Mouse (Mus musculus) erythroblast, embryonic 14.5 days (primary cell): ENCODE results near the gene Mark4. TPM values are rescaled to one million over a fixed set of nuclear protein-coding genes. Genes with fewer than 3 reads are reported as not detected.
A peak's percentile ranks its signal among the peaks of the same experiment; 100 is the strongest.

ENCODE experiments used
- H3K27me3 ChIP-seq: 2 replicates; pipeline ENCODE4 v1.6.1; 2012; ENCODE audit warnings: inconsistent platforms; ENCODE audit not compliant: control insufficient read depth
- H3K36me3 ChIP-seq: 2 replicates; pipeline ENCODE4 v1.6.1; 2012; ENCODE audit warnings: mild to moderate bottlenecking, inconsistent platforms; ENCODE audit not compliant: control insufficient read depth
- H3K4me1 ChIP-seq: 2 replicates; pipeline ENCODE4 v1.6.1; 2012; ENCODE audit warnings: inconsistent platforms; ENCODE audit not compliant: control insufficient read depth
- H3K4me3 ChIP-seq: replicated peaks from 2 replicates; pipeline ENCODE3; 2012; ENCODE audit warnings: moderate library complexity, mild to moderate bottlenecking, inconsistent platforms
- H3K9me3 ChIP-seq: 2 replicates; pipeline ENCODE4 v1.6.1; 2012; ENCODE audit warnings: low read length, inconsistent platforms, mixed read lengths; ENCODE audit not compliant: control insufficient read depth
- GATA1 ChIP-seq: IDR thresholded peaks from 2 replicates; pipeline ENCODE4 v1.6.1; 2012; ENCODE audit warnings: low read length, inconsistent platforms, mixed read lengths
- TAL1 ChIP-seq: IDR thresholded peaks from 3 replicates; pipeline ENCODE4 v1.6.1; 2012; ENCODE audit warnings: low read length, inconsistent platforms, mixed read lengths
- polyA plus RNA-seq: library from polyadenylated mRNA; stranded (reverse); fragments of >175 nt; gene quantifications from 2 replicates; pipeline ENCODE4 v1.2.3, GENCODE M21; 2012

Gene Mark4
- polyA plus RNA-seq, 1 experiment, result 0.45 TPM

GRCm38 (mm10) chr7:19427999-19428650, 30.5 kb downstream of the Mark4 start:
- Histone ChIP-seq H3K4me3 (no peak overlapping the region), H3K36me3 (peaks cover 21% of the 10 kb centered on the region), H3K9me3 (peaks cover 5% of the 10 kb centered on the region), H3K4me1 (no peaks in the 10 kb centered on the region), H3K27me3 (peaks cover under 1% of the 10 kb centered on the region; the same call in 1 of the 2 replicates)
- TF ChIP-seq GATA1, result no peak
- TF ChIP-seq TAL1, result no peak

- H3K4me3 ChIP-seq, result no peak overlapping the region
- peaks cover 12% of the 10 kb centered on the region for H3K36me3 ChIP-seq
- peaks cover 9% of the 10 kb centered on the region for H3K27me3 ChIP-seq
- no peaks in the 10 kb centered on the region for H3K4me1 ChIP-seq
- no peaks in the 10 kb centered on the region for H3K9me3 ChIP-seq
- TF ChIP-seq TAL1 (no peak), GATA1 (no peak)
Measured at GRCm38 (mm10) chr7:19426888-19427287, 31.7 kb downstream of the Mark4 start.

GRCm38 (mm10) chr7:19426349-19426748, 32.3 kb downstream of the Mark4 start:
- Histone ChIP-seq H3K27me3 (peaks cover 14% of the 10 kb centered on the region), H3K9me3 (no peaks in the 10 kb centered on the region), H3K36me3 (peaks cover 6% of the 10 kb centered on the region), H3K4me1 (peaks cover 3% of the 10 kb centered on the region), H3K4me3 (no peak overlapping the region)
- TF ChIP-seq GATA1, result no peak
- TF ChIP-seq TAL1, result no peak

GRCm38 (mm10) chr7:19424051-19424450, 34.6 kb downstream of the Mark4 start:
- Histone ChIP-seq H3K9me3 (no peaks in the 10 kb centered on the region), H3K4me3 (no peak overlapping the region), H3K27me3 (peaks cover 35% of the 10 kb centered on the region), H3K36me3 (peaks cover 4% of the 10 kb centered on the region; the same call in 1 of the 2 replicates), H3K4me1 (peaks cover 21% of the 10 kb centered on the region)
- TF ChIP-seq GATA1, result no peak

GRCm38 (mm10) chr7:19423083-19423482, 35.5 kb downstream of the Mark4 start:
- Histone ChIP-seq H3K27me3 (peaks cover 42% of the 10 kb centered on the region), H3K4me3 (no peak overlapping the region), H3K4me1 (peaks cover 21% of the 10 kb centered on the region), H3K9me3 (no peaks in the 10 kb centered on the region), H3K36me3 (peaks cover 3% of the 10 kb centered on the region; the same call in 1 of the 2 replicates)
- TF ChIP-seq TAL1 (no peak), GATA1 (no peak)

GRCm38 (mm10) chr7:19420821-19421636, 37.6 kb downstream of the Mark4 start:
- Histone ChIP-seq H3K9me3 (no peaks in the 10 kb centered on the region), H3K36me3 (no peaks in the 10 kb centered on the region), H3K4me1 (peaks cover 21% of the 10 kb centered on the region), H3K4me3 (peak overlapping the region; percentile 6), H3K27me3 (peaks cover 56% of the 10 kb centered on the region)
- TF ChIP-seq GATA1, result no peak
- TF ChIP-seq TAL1, result no peak

- H3K4me1 ChIP-seq, result peaks cover 21% of the 10 kb centered on the region
- no peak overlapping the region for H3K4me3 ChIP-seq
- no peaks in the 10 kb centered on the region for H3K36me3 ChIP-seq
- H3K27me3 ChIP-seq, result peaks cover 63% of the 10 kb centered on the region
- no peaks in the 10 kb centered on the region for H3K9me3 ChIP-seq
- TF ChIP-seq TAL1 (no peak), GATA1 (no peak)
Measured at GRCm38 (mm10) chr7:19420121-19420520, 38.5 kb downstream of the Mark4 start.

GRCm38 (mm10) chr7:19416590-19416989, 42.0 kb downstream of the Mark4 start:
- Histone ChIP-seq H3K27me3 (peaks cover 55% of the 10 kb centered on the region), H3K4me3 (no peak overlapping the region), H3K9me3 (peaks cover 5% of the 10 kb centered on the region), H3K36me3 (no peaks in the 10 kb centered on the region), H3K4me1 (peaks cover 20% of the 10 kb centered on the region)
- no peak for TF ChIP-seq GATA1
- TF ChIP-seq TAL1, result no peak

- no peak for TF ChIP-seq TAL1
- no peak for TF ChIP-seq GATA1
- peaks cover 27% of the 10 kb centered on the region for H3K27me3 ChIP-seq
- H3K4me1 ChIP-seq, result no peaks in the 10 kb centered on the region
- no peaks in the 10 kb centered on the region for H3K36me3 ChIP-seq
- peaks cover 5% of the 10 kb centered on the region for H3K9me3 ChIP-seq
- no peak overlapping the region for H3K4me3 ChIP-seq
Measured at GRCm38 (mm10) chr7:19413525-19413924, 45.1 kb downstream of the Mark4 start.
